Mouse (Mus musculus): ENCODE results near the gene Bnip2. TPM values are rescaled to one million over a fixed set of nuclear protein-coding genes. Genes with fewer than 3 reads are reported as not detected.
A peak's percentile ranks its signal among the peaks of the same experiment; 100 is the strongest.
"Not testable (repeated sequence)": the region's sequence is repeated elsewhere in the genome, so short reads cannot be mapped to it uniquely, and the experiment has no call there.

Gene Bnip2
- polyA plus RNA-seq, 1 experiment = 5.7 TPM

- 39% methylated on average over 4 of the region's 4 CpGs for WGBS
- no peaks in the 10 kb centered on the region for H3K4me1 ChIP-seq (ENCODE audit: control insufficient read depth, insufficient read depth, insufficient read length, low read length)
- H3K27ac ChIP-seq (ENCODE audit: insufficient read depth, low read depth, low read length) = no peak overlapping the region
- H3K27me3 ChIP-seq (ENCODE audit: control insufficient read depth, insufficient read depth, low read length) = no peaks in the 10 kb centered on the region
- H3K36me3 ChIP-seq (ENCODE audit: control insufficient read depth, insufficient read depth, low read length) = peaks cover 17% of the 10 kb centered on the region
- H3K4me3 ChIP-seq (ENCODE audit: low read depth, low read length) = no peak overlapping the region
- no peak for TF ChIP-seq POLR2A (IDR thresholded peaks at IDR 0.05; ENCODE audit: low read depth, low read length)
- no peak for TF ChIP-seq CTCF (IDR thresholded peaks at IDR 0.05; ENCODE audit: extremely low read depth, insufficient read length, insufficient replicate concordance, low read depth, low read length)
These were observed 32.8 kb downstream of the Bnip2 start for GRCm38 (mm10) chr9:70022083-70022482.

- H3K27me3 ChIP-seq (ENCODE audit: control insufficient read depth, insufficient read depth, low read length); H3K4me1 ChIP-seq (ENCODE audit: control insufficient read depth, insufficient read depth, insufficient read length, low read length); H3K4me3 ChIP-seq (ENCODE audit: low read depth, low read length); H3K27ac ChIP-seq (ENCODE audit: insufficient read depth, low read depth, low read length): not testable (repeated sequence)
- peaks cover 14% of the 10 kb centered on the region for H3K36me3 ChIP-seq (ENCODE audit: control insufficient read depth, insufficient read depth, low read length)
- WGBS = 70% methylated on average over 1 of the region's 1 CpGs
These were observed 34.3 kb downstream of the Bnip2 start for GRCm38 (mm10) chr9:70023615-70024014.

DNA sequence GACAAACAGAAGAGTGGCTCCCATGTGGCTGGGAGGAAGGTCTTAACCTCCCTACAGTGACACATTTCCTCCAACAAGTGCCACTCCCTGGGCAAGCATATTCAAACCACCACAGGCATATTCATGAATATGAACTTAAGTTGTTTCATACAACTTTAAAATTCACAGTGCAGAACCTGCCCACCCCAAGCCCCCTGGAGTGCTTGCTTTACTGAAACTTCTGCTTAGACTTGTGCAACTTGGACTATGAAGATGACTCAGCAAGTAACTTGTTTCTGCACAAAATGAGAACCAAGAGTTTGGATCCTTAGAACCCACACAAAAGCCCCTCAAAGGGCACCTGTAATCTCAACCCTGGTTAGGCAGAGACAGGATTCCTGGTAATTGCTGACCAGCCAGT, 35.4 kb downstream of the Bnip2 start:
- TF ChIP-seq POLR2A (IDR thresholded peaks at IDR 0.05; ENCODE audit: low read depth, low read length) = no peak
- no peak for TF ChIP-seq CTCF (IDR thresholded peaks at IDR 0.05; ENCODE audit: extremely low read depth, insufficient read length, insufficient replicate concordance, low read depth, low read length)

GRCm38 (mm10) chr9:70025365-70026012, 36.2 kb downstream of the Bnip2 start:
- H3K36me3 ChIP-seq (ENCODE audit: control insufficient read depth, insufficient read depth, low read length) = peaks cover 8% of the 10 kb centered on the region
- TF ChIP-seq CTCF (IDR thresholded peaks at IDR 0.05; ENCODE audit: extremely low read depth, insufficient read length, insufficient replicate concordance, low read depth, low read length) (no peak), POLR2A (IDR thresholded peaks at IDR 0.05; ENCODE audit: low read depth, low read length) (no peak)
- H3K27ac ChIP-seq (ENCODE audit: insufficient read depth, low read depth, low read length) = no peak overlapping the region
- H3K4me3 ChIP-seq (ENCODE audit: low read depth, low read length) = no peak overlapping the region
- no peaks in the 10 kb centered on the region for H3K27me3 ChIP-seq (ENCODE audit: control insufficient read depth, insufficient read depth, low read length)
- WGBS = 90% methylated on average over 2 of the region's 2 CpGs
- H3K4me1 ChIP-seq (ENCODE audit: control insufficient read depth, insufficient read depth, insufficient read length, low read length) = no peaks in the 10 kb centered on the region

More for the DNA sequence above, 35.4 kb downstream of the Bnip2 start:
- H3K4me1 ChIP-seq (ENCODE audit: control insufficient read depth, insufficient read depth, insufficient read length, low read length) = no peaks in the 10 kb centered on the region
- peaks cover 13% of the 10 kb centered on the region for H3K36me3 ChIP-seq (ENCODE audit: control insufficient read depth, insufficient read depth, low read length)
- H3K27ac ChIP-seq (ENCODE audit: insufficient read depth, low read depth, low read length) = no peak overlapping the region
- H3K27me3 ChIP-seq (ENCODE audit: control insufficient read depth, insufficient read depth, low read length) = no peaks in the 10 kb centered on the region
- no peak overlapping the region for H3K4me3 ChIP-seq (ENCODE audit: low read depth, low read length)

DNA sequence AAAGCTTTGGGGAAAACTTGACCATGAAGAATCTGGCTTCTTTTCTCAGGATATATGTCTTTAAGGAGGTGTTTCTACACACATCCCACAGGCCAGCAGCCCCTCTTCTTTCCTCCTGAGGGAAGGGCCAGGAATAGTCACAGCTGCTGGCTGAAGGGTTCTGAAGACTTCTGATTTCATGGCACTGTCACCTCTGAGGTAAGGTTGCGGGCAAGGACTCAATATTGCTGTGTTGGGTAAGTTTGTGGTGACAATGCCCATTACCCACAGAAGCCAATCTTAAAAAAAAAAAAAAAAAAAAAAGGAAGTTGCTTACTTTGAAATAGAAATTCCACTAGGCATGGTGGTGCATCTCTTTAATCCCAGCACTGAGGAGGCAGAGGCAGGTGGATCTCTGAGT, 42.9 kb downstream of the Bnip2 start:
- peaks cover 3% of the 10 kb centered on the region; the same call in 1 of the 2 replicates for H3K4me1 ChIP-seq (ENCODE audit: control insufficient read depth, insufficient read depth, insufficient read length, low read length)
- TF ChIP-seq POLR2A (IDR thresholded peaks at IDR 0.05; ENCODE audit: low read depth, low read length) = no peak
- peak overlapping the region; percentile 16; the same call in 1 of the 2 replicates for H3K4me3 ChIP-seq (ENCODE audit: low read depth, low read length)
- 81% methylated on average over 1 of the region's 1 CpGs for WGBS
- H3K27me3 ChIP-seq (ENCODE audit: control insufficient read depth, insufficient read depth, low read length) = no peaks in the 10 kb centered on the region
- no peak overlapping the region for H3K27ac ChIP-seq (ENCODE audit: insufficient read depth, low read depth, low read length)
- peaks cover 10% of the 10 kb centered on the region for H3K36me3 ChIP-seq (ENCODE audit: control insufficient read depth, insufficient read depth, low read length)

- H3K4me3 ChIP-seq (ENCODE audit: low read depth, low read length) = peak overlapping the region; percentile 39
- WGBS = 48% methylated on average over 9 of the region's 9 CpGs
These were observed 43.8 kb downstream of the Bnip2 start for GRCm38 (mm10) chr9:70033056-70033455.

GRCm38 (mm10) chr9:70034702-70035101, 45.4 kb downstream of the Bnip2 start:
- peaks cover 10% of the 10 kb centered on the region for H3K36me3 ChIP-seq (ENCODE audit: control insufficient read depth, insufficient read depth, low read length)
- WGBS = 86% methylated on average over 7 of the region's 7 CpGs
- H3K4me1 ChIP-seq (ENCODE audit: control insufficient read depth, insufficient read depth, insufficient read length, low read length) = peaks cover 6% of the 10 kb centered on the region; the same call in 1 of the 2 replicates
- H3K4me3 ChIP-seq (ENCODE audit: low read depth, low read length) = peak overlapping the region; percentile 37
- TF ChIP-seq CTCF (IDR thresholded peaks at IDR 0.05; ENCODE audit: extremely low read depth, insufficient read length, insufficient replicate concordance, low read depth, low read length) = no peak
- TF ChIP-seq POLR2A (IDR thresholded peaks at IDR 0.05; ENCODE audit: low read depth, low read length) = no peak
- H3K27me3 ChIP-seq (ENCODE audit: control insufficient read depth, insufficient read depth, low read length) = no peaks in the 10 kb centered on the region
- no peak overlapping the region; the same call in 1 of the 2 replicates for H3K27ac ChIP-seq (ENCODE audit: insufficient read depth, low read depth, low read length)

More at GRCm38 (mm10) chr9:70033056-70033455, 43.8 kb downstream of the Bnip2 start:
- no peak for TF ChIP-seq CTCF (IDR thresholded peaks at IDR 0.05; ENCODE audit: extremely low read depth, insufficient read length, insufficient replicate concordance, low read depth, low read length)
- TF ChIP-seq POLR2A (IDR thresholded peaks at IDR 0.05; ENCODE audit: low read depth, low read length) = no peak
- Histone ChIP-seq H3K27ac (ENCODE audit: insufficient read depth, low read depth, low read length) (peak overlapping the region; percentile 32; the same call in 1 of the 2 replicates), H3K27me3 (ENCODE audit: control insufficient read depth, insufficient read depth, low read length) (no peaks in the 10 kb centered on the region), H3K4me1 (ENCODE audit: control insufficient read depth, insufficient read depth, insufficient read length, low read length) (peaks cover 6% of the 10 kb centered on the region; the same call in 1 of the 2 replicates), H3K36me3 (ENCODE audit: control insufficient read depth, insufficient read depth, low read length) (peaks cover 10% of the 10 kb centered on the region)

All from small intestine, adult 2 months (tissue).